Mouse (Mus musculus) testis, adult 2 months (tissue): ENCODE data around the gene Ints1.

ENCODE experiments used
- CTCF ChIP-seq: fragments of 200-500 bp; IDR thresholded peaks from 2 replicates; pipeline ENCODE4 v1.5.1; 2012; ENCODE audit warnings: low read depth, mild to moderate bottlenecking, inconsistent platforms, low read length, moderate library complexity; ENCODE audit not compliant: control insufficient read depth, insufficient read depth, insufficient replicate concordance
- POLR2A ChIP-seq: fragments of 200-500 bp; IDR thresholded peaks from 2 replicates; pipeline ENCODE4 v1.6.1; 2012; ENCODE audit warnings: low read depth, mild to moderate bottlenecking, inconsistent platforms, low read length, moderate library complexity; ENCODE audit not compliant: control insufficient read depth

- TF ChIP-seq POLR2A (no peak), CTCF (no peak)
These were observed 46.3 kb upstream of the Ints1 start for GRCm38 (mm10) chr5:139821466-139822459.
